Mouse (Mus musculus) stomach, embryonic 15.5 days (tissue): Measurements from ENCODE around the gene Dnajc13. TPM values are rescaled to one million over a fixed set of nuclear protein-coding genes. Genes with fewer than 3 reads are reported as not detected.

Experiments
- ATAC-seq: fragments of 200-750 bp; cut with Nextera tagmentation; 2 replicates; pipeline ENCODE4 v1.8.0; 2017; ENCODE audit warnings: low read depth, moderate number of reproducible peaks, moderate TSS enrichment; ENCODE audit not compliant: insufficient read depth, low FRiP score
- H3K27ac ChIP-seq: fragments of 300-500 bp; sonication (generic); 2 replicates; pipeline ENCODE4 v1.5.1; 2015; ENCODE audit warnings: mild to moderate bottlenecking, inconsistent platforms
- H3K27me3 ChIP-seq: fragments of 300-500 bp; sonication (generic); replicated peaks from 2 replicates; pipeline ENCODE4 v1.6.1; 2015; ENCODE audit warnings: inconsistent platforms
- H3K36me3 ChIP-seq: fragments of 300-500 bp; sonication (generic); 2 replicates; pipeline ENCODE4 v1.6.1; 2015; ENCODE audit warnings: inconsistent platforms
- H3K4me1 ChIP-seq: fragments of 300-500 bp; sonication (generic); 2 replicates; pipeline ENCODE4 v1.6.1; 2015; ENCODE audit warnings: inconsistent platforms
- H3K4me2 ChIP-seq: fragments of 300-500 bp; sonication (generic); 2 replicates; pipeline ENCODE4 v1.6.1; 2015; ENCODE audit warnings: mild to moderate bottlenecking, inconsistent platforms
- H3K4me3 ChIP-seq: fragments of 300-500 bp; sonication (generic); replicated peaks from 2 replicates; pipeline ENCODE4 v1.5.1; 2015; ENCODE audit warnings: inconsistent platforms
- H3K9ac ChIP-seq: fragments of 300-500 bp; sonication (generic); 2 replicates; pipeline ENCODE4 v1.6.1; 2015; ENCODE audit warnings: inconsistent platforms
- H3K9me3 ChIP-seq: fragments of 300-500 bp; sonication (generic); 2 replicates; pipeline ENCODE4 v1.6.1; 2016; ENCODE audit warnings: inconsistent platforms
- WGBS: fragments of 180-500 bp; shearing (Covaris S2); methylation state at CpG from one replicate; pipeline ENCODE4 v1.1.7; 2015; 5-methylcytosine and 5-hydroxymethylcytosine counted together
- polyA plus RNA-seq: library from polyadenylated mRNA; unstranded; fragments of >200 nt; fragmentation: Nextera tagmentation; extraction: Ambion mirVana; gene quantifications from 2 replicates; pipeline ENCODE4 v1.2.1, GENCODE M21; 2015

Dnajc13 gene
- polyA plus RNA-seq, 1 experiment from 2014 or later, result 18.3 TPM

GRCm38 (mm10) chr9:104211402-104211801 lies 51.3 kb downstream of the Dnajc13 start:
- H3K9ac ChIP-seq, result no peak overlapping the region
- H3K4me1 ChIP-seq, result no peaks in the 10 kb centered on the region
- 89% methylated on average over 3 of the region's 3 CpGs for WGBS
- H3K36me3 ChIP-seq, result peaks cover 27% of the 10 kb centered on the region
- H3K4me2 ChIP-seq, result no peak overlapping the region
- no peak for ATAC-seq
- H3K27ac ChIP-seq, result no peak overlapping the region
- no peak overlapping the region for H3K4me3 ChIP-seq
- no peaks in the 10 kb centered on the region for H3K9me3 ChIP-seq
- no peaks in the 10 kb centered on the region for H3K27me3 ChIP-seq

GRCm38 (mm10) chr9:104203851-104204250 lies 58.9 kb downstream of the Dnajc13 start:
- Histone ChIP-seq H3K9me3 (no peaks in the 10 kb centered on the region), H3K36me3 (peaks cover 37% of the 10 kb centered on the region), H3K4me3 (no peak overlapping the region), H3K4me2 (no peak overlapping the region), H3K9ac (no peak overlapping the region), H3K27me3 (no peaks in the 10 kb centered on the region), H3K27ac (no peak overlapping the region), H3K4me1 (no peaks in the 10 kb centered on the region)
- ATAC-seq, result no peak
- WGBS, result 91% methylated on average over 3 of the region's 3 CpGs

- H3K36me3 ChIP-seq, result peaks cover 28% of the 10 kb centered on the region
- 55% methylated on average over 2 of the region's 2 CpGs for WGBS
- no peak overlapping the region for H3K9ac ChIP-seq
These were observed 68.2 kb downstream of the Dnajc13 start for GRCm38 (mm10) chr9:104194528-104194927.

GRCm38 (mm10) chr9:104193900-104194299 lies 68.8 kb downstream of the Dnajc13 start:
- Histone ChIP-seq H3K9me3 (no peaks in the 10 kb centered on the region), H3K9ac (no peak overlapping the region), H3K4me1 (no peaks in the 10 kb centered on the region), H3K4me3 (no peak overlapping the region), H3K4me2 (no peak overlapping the region), H3K27ac (peak overlapping the region; percentile 35; the same call in 1 of the 2 replicates), H3K36me3 (peaks cover 31% of the 10 kb centered on the region), H3K27me3 (no peaks in the 10 kb centered on the region)
- ATAC-seq, result no peak
- 84% methylated on average over 2 of the region's 2 CpGs for WGBS

More at GRCm38 (mm10) chr9:104194528-104194927, 68.2 kb downstream of the Dnajc13 start:
- no peaks in the 10 kb centered on the region for H3K27me3 ChIP-seq
- no peak overlapping the region for H3K27ac ChIP-seq
- no peak for ATAC-seq
- H3K4me1 ChIP-seq, result no peaks in the 10 kb centered on the region
- H3K9me3 ChIP-seq, result no peaks in the 10 kb centered on the region
- no peak overlapping the region for H3K4me2 ChIP-seq
- H3K4me3 ChIP-seq, result no peak overlapping the region

GRCm38 (mm10) chr9:104193327-104193726 lies 69.4 kb downstream of the Dnajc13 start:
- Histone ChIP-seq H3K9ac (no peak overlapping the region), H3K27me3 (no peaks in the 10 kb centered on the region), H3K4me1 (no peaks in the 10 kb centered on the region), H3K4me3 (no peak overlapping the region), H3K36me3 (peaks cover 29% of the 10 kb centered on the region), H3K4me2 (no peak overlapping the region), H3K27ac (0 out of 2 replicates have a peak overlapping the region, but pooled peaks have one; percentile 35), H3K9me3 (no peaks in the 10 kb centered on the region)
- whole genome bisulfite sequencing, result 64% methylated on average over 1 of the region's 1 CpGs
- no peak for ATAC-seq

GRCm38 (mm10) chr9:104192513-104192912 lies 70.2 kb downstream of the Dnajc13 start:
- no peak overlapping the region for H3K9ac ChIP-seq
- H3K27ac ChIP-seq, result no peak overlapping the region
- no peak overlapping the region for H3K4me2 ChIP-seq
- no peak overlapping the region for H3K4me3 ChIP-seq
- no peaks in the 10 kb centered on the region for H3K9me3 ChIP-seq
- 88% methylated on average over 6 of the region's 6 CpGs for WGBS
- ATAC-seq, result no peak
- H3K36me3 ChIP-seq, result peaks cover 25% of the 10 kb centered on the region
- H3K4me1 ChIP-seq, result no peaks in the 10 kb centered on the region
- no peaks in the 10 kb centered on the region for H3K27me3 ChIP-seq

- WGBS, result 94% methylated on average over 5 of the region's 5 CpGs
These were observed 73.1 kb downstream of the Dnajc13 start for GRCm38 (mm10) chr9:104189657-104190056.

GRCm38 (mm10) chr9:104188704-104189103 lies 74.0 kb downstream of the Dnajc13 start:
- no peaks in the 10 kb centered on the region for H3K9me3 ChIP-seq
- no peak overlapping the region for H3K9ac ChIP-seq
- H3K4me1 ChIP-seq, result no peaks in the 10 kb centered on the region
- no peak overlapping the region for H3K4me3 ChIP-seq
- no peak for ATAC-seq
- WGBS, result 88% methylated on average over 1 of the region's 1 CpGs
- no peaks in the 10 kb centered on the region for H3K27me3 ChIP-seq
- H3K36me3 ChIP-seq, result peaks cover 22% of the 10 kb centered on the region
- H3K27ac ChIP-seq, result no peak overlapping the region
- H3K4me2 ChIP-seq, result no peak overlapping the region

More at GRCm38 (mm10) chr9:104189657-104190056, 73.1 kb downstream of the Dnajc13 start:
- no peaks in the 10 kb centered on the region for H3K27me3 ChIP-seq
- no peaks in the 10 kb centered on the region for H3K9me3 ChIP-seq
- peaks cover 25% of the 10 kb centered on the region for H3K36me3 ChIP-seq
- no peak overlapping the region for H3K9ac ChIP-seq
- no peak overlapping the region for H3K4me2 ChIP-seq
- H3K27ac ChIP-seq, result no peak overlapping the region
- no peaks in the 10 kb centered on the region for H3K4me1 ChIP-seq
- no peak overlapping the region for H3K4me3 ChIP-seq
- no peak for ATAC-seq

GRCm38 (mm10) chr9:104187028-104187427 lies 75.7 kb downstream of the Dnajc13 start:
- no peaks in the 10 kb centered on the region for H3K4me1 ChIP-seq
- WGBS, result 92% methylated on average over 5 of the region's 5 CpGs
- no peak for ATAC-seq
- H3K4me2 ChIP-seq, result no peak overlapping the region
- no peaks in the 10 kb centered on the region for H3K9me3 ChIP-seq
- H3K9ac ChIP-seq, result no peak overlapping the region
- H3K36me3 ChIP-seq, result peaks cover 26% of the 10 kb centered on the region
- H3K27ac ChIP-seq, result no peak overlapping the region
- H3K27me3 ChIP-seq, result no peaks in the 10 kb centered on the region
- H3K4me3 ChIP-seq, result no peak overlapping the region

- no peak overlapping the region for H3K4me2 ChIP-seq
- 95% methylated on average over 5 of the region's 5 CpGs for WGBS
- H3K36me3 ChIP-seq, result peaks cover 43% of the 10 kb centered on the region
These were observed 79.5 kb downstream of the Dnajc13 start for GRCm38 (mm10) chr9:104183181-104183580.

GRCm38 (mm10) chr9:104182328-104182727 lies 80.4 kb downstream of the Dnajc13 start:
- peaks cover 45% of the 10 kb centered on the region for H3K36me3 ChIP-seq
- 93% methylated on average over 5 of the region's 5 CpGs for WGBS

More at GRCm38 (mm10) chr9:104183181-104183580, 79.5 kb downstream of the Dnajc13 start:
- ATAC-seq, result no peak
- no peaks in the 10 kb centered on the region for H3K27me3 ChIP-seq
- no peak overlapping the region for H3K27ac ChIP-seq
- H3K4me3 ChIP-seq, result no peak overlapping the region
- no peaks in the 10 kb centered on the region for H3K9me3 ChIP-seq
- no peaks in the 10 kb centered on the region for H3K4me1 ChIP-seq
- no peak overlapping the region for H3K9ac ChIP-seq

GRCm38 (mm10) chr9:104181626-104182025 lies 81.1 kb downstream of the Dnajc13 start:
- Histone ChIP-seq H3K4me3 (no peak overlapping the region), H3K4me2 (no peak overlapping the region), H3K9ac (no peak overlapping the region), H3K27me3 (no peaks in the 10 kb centered on the region), H3K4me1 (no peaks in the 10 kb centered on the region), H3K9me3 (no peaks in the 10 kb centered on the region), H3K27ac (no peak overlapping the region), H3K36me3 (peaks cover 43% of the 10 kb centered on the region)
- ATAC-seq, result no peak
- 90% methylated on average over 4 of the region's 4 CpGs for WGBS

More at GRCm38 (mm10) chr9:104182328-104182727, 80.4 kb downstream of the Dnajc13 start:
- H3K4me1 ChIP-seq, result no peaks in the 10 kb centered on the region
- no peaks in the 10 kb centered on the region for H3K9me3 ChIP-seq
- no peaks in the 10 kb centered on the region for H3K27me3 ChIP-seq
- no peak overlapping the region for H3K9ac ChIP-seq
- H3K27ac ChIP-seq, result no peak overlapping the region
- no peak overlapping the region for H3K4me3 ChIP-seq
- no peak for ATAC-seq
- H3K4me2 ChIP-seq, result no peak overlapping the region

- no peaks in the 10 kb centered on the region for H3K4me1 ChIP-seq
- no peak overlapping the region for H3K4me3 ChIP-seq
- H3K9me3 ChIP-seq, result no peaks in the 10 kb centered on the region
- H3K27ac ChIP-seq, result no peak overlapping the region
- 92% methylated on average over 6 of the region's 6 CpGs for WGBS
- no peak overlapping the region for H3K9ac ChIP-seq
- no peaks in the 10 kb centered on the region for H3K27me3 ChIP-seq
- H3K36me3 ChIP-seq, result peaks cover 45% of the 10 kb centered on the region
- ATAC-seq, result no peak
- no peak overlapping the region for H3K4me2 ChIP-seq
These were observed 82.7 kb downstream of the Dnajc13 start for GRCm38 (mm10) chr9:104180046-104180445.
